Mouse (Mus musculus): ENCODE measurements around the gene Tubb1. TPM values are rescaled to one million over a fixed set of nuclear protein-coding genes. Genes with fewer than 3 reads are reported as not detected.

Tubb1 gene
- polyA plus RNA-seq, 3 experiments from 2014 or later = 0.25 TPM; not detected in 2

DNA sequence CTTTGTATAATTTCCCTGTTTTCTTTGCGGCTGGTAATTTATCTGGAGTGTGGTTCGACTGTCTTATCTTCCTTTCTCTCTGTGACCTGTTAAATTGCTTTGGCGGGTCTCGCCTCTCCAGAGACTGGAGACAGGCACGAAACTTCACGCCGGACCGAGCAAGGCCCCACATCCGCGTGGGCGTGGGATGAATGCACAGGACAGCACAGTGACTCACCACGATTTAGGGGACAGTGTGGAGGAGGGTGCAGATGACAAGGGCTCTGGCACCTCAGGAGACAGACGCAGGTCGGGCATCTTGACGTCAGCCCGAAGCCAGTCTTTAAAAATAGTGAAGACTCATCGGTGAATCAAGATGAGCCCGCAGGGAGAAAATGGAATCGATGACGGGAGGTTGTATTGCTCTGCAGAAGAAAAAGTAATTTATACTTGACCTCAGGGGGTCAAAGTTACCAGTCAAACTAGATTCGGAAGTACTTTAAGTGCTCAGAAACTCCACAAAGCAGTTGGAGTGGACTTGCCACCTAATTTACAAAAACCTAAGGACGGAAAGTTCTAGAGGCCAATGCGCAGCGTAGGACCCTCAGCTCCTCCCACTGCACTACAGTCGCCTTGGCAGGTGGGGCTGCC, 52.5 kb downstream of the Tubb1 start:
- no peak for ATAC-seq

Other genes with a start within 250 kb of the Tubb1 start
- gene Gnas, start 166.4 kb upstream of the Tubb1 start, polyA plus RNA-seq (2017; shearing (Covaris generic)) = 100 to 1,000 TPM; 121 to 127 (median 126) TPM
- not detected for gene Gm20721, start 104.0 kb upstream of the Tubb1 start, polyA plus RNA-seq (2017; shearing (Covaris generic))
- 10 to 100 TPM; 47.4 to 61.1 (median 53.4) TPM for gene Nelfcd, start 34.9 kb upstream of the Tubb1 start, polyA plus RNA-seq (2017; shearing (Covaris generic))
- 100 to 1,000 TPM in 2 of 3 experiments, 10 to 100 TPM in 1; 96.3 to 113 (median 109) TPM for gene Ctsz, start 11.7 kb upstream of the Tubb1 start, polyA plus RNA-seq (2017; shearing (Covaris generic))
- 100 to 1,000 TPM; 583 to 771 (median 610) TPM for gene Atp5e, start 13.4 kb downstream of the Tubb1 start, polyA plus RNA-seq (2017; shearing (Covaris generic))
- gene Prelid3b, start 22.4 kb downstream of the Tubb1 start, polyA plus RNA-seq (2017; shearing (Covaris generic)) = 100 to 1,000 TPM in 1 of 3 experiments, 10 to 100 TPM in 2; 69.4 to 146 (median 73.1) TPM
- gene Zfp831, start 192.8 kb downstream of the Tubb1 start, polyA plus RNA-seq (2017; shearing (Covaris generic)) = 1 to 10 TPM; 7.7 to 9.6 (median 9.0) TPM

All from inflammation-experienced regulatory T-cells, adult 6 months (primary cell).